Mouse (Mus musculus) mammary gland, adult 2 months (tissue): Measurements from ENCODE around the gene Mt1. TPM values are rescaled to one million over a fixed set of nuclear protein-coding genes. Genes with fewer than 3 reads are reported as not detected.

Experiments used
- polyA plus RNA-seq: library from polyadenylated mRNA; depleted of rRNA; stranded (reverse); fragments of >200 nt; gene quantifications from 2 replicates; pipeline ENCODE4 v1.2.3, GENCODE M21; 2012; ENCODE audit warnings: low replicate concordance; rRNA removed

The Mt1 gene
- polyA plus RNA-seq = 682 and 757 TPM in 2 replicates

DNA sequence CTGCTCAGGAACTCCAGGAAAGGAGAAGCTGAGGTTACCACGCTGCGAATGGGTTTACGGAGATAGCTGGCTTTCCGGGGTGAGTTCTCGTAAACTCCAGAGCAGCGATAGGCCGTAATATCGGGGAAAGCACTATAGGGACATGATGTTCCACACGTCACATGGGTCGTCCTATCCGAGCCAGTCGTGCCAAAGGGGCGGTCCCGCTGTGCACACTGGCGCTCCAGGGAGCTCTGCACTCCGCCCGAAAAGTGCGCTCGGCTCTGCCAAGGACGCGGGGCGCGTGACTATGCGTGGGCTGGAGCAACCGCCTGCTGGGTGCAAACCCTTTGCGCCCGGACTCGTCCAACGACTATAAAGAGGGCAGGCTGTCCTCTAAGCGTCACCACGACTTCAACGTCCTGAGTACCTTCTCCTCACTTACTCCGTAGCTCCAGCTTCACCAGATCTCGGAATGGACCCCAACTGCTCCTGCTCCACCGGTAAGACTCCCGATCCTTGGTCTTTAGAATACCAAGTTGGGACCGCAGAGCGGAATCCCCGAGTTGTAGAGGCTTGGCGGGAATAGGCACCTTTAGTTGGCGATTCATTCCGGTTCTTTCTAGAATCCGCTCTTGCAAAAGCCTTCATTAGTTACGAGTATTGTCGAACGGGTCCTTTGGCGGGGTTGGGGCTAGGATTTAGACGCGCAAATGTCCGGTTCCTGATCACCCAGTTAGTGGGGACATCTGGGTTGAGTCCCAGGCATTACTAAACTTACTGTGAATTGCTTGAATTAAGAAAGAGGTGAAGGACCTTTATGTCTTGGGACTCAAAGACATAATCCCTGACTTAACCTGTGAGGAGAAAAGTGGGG is at the start of gene Mt1:
Gene Mt1, plus strand, starts transcription at position 226 of the 856 bp plus-strand sequence.

DNA sequence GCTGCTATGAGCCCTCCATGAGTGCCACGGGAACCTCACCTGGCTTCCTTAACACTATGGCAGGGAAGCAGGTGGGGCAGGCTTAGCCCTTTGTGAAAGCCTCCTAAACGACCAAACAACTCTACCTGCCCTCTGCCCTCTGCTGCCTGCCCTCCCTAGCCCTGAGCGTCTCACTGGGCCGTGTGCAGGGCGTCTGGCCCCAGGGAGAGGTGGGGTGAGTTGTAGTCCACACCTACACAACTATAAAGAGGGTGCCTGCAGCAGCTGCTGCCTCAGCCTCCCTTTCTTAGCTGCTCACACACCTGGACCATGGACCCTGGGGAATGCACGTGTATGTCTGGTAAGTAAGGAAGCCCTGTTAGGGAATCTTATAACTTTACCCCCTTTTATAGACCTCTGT is 41.9 kb upstream of the Mt1 start, which contains the start of gene Mt4:
Gene Mt4, plus strand, starts transcription at position 265 of the 400 bp plus-strand sequence.

DNA sequence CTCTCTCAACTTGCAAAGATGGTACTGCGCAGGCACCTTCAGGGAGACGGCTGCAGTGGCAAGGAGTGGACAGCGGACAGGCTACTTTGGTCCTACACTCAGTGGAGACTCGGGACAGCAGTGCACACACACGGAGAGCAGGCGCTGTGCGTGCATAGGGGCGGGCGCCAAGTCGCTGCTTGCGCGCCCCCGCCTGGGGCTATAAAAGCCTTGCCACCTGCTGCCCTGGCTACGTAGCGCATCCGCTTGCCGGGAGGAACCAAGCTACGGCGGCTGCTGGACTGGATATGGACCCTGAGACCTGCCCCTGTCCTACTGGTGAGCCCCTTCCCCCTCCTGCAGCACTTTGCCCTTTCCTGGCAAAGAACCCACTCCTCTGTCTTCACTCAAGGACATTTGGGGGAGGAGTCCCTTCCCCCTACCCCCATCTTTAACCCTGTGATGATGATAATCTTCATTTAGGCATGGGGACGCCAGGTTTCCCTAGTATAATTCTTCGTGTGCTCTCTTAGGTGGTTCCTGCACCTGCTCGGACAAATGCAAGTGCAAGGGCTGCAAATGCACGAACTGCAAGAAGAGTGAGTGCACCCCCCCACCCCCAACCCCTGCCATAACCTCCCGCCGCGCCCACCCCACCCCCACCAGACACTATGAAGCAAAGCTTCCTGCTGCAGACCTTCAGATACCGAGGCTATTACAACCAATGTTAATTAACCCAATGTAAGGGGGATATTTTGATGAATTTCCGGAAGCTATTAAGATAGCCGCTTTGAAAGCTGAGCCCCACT is 26.2 kb upstream of the Mt1 start, which contains the start of gene Mt3:
Gene Mt3, plus strand, starts transcription at position 95 of the 788 bp plus-strand sequence.

DNA sequence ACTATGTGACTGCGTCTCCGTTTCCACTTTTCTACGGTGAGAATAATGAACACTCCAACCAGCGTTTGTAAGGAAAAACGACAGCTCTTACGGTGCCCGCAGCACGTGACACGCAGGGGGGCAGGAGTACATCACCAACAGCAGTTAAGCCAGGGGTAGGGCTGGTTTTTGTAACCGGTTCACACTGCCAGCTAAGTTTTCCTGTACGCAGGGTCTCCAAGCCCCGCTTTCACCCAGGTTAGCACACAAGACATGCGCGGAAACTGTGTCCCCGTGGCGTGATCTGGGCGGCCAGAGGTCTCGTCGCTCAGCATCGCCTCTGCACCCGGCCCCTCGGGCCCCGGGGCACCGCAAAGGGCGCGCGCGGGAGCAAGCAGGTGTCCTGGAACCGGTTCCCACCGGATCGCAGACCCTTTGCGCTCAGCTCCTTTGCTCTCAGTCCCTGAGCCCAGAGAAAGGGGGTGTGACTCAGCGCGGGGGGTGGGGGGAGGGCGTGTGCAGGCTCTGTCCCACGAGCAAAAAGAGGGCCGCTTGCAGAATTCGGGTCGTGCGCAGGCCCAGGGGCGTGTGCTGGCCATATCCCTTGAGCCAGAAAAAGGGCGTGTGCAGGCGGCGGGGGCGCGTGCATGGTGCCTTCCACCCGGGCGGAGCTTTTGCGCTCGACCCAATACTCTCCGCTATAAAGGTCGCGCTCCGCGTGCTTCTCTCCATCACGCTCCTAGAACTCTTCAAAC is 6.6 kb upstream of the Mt1 start, which contains the start of gene Mt2:
Gene Mt2, plus strand, starts transcription at position 590 of the 734 bp plus-strand sequence.

DNA sequence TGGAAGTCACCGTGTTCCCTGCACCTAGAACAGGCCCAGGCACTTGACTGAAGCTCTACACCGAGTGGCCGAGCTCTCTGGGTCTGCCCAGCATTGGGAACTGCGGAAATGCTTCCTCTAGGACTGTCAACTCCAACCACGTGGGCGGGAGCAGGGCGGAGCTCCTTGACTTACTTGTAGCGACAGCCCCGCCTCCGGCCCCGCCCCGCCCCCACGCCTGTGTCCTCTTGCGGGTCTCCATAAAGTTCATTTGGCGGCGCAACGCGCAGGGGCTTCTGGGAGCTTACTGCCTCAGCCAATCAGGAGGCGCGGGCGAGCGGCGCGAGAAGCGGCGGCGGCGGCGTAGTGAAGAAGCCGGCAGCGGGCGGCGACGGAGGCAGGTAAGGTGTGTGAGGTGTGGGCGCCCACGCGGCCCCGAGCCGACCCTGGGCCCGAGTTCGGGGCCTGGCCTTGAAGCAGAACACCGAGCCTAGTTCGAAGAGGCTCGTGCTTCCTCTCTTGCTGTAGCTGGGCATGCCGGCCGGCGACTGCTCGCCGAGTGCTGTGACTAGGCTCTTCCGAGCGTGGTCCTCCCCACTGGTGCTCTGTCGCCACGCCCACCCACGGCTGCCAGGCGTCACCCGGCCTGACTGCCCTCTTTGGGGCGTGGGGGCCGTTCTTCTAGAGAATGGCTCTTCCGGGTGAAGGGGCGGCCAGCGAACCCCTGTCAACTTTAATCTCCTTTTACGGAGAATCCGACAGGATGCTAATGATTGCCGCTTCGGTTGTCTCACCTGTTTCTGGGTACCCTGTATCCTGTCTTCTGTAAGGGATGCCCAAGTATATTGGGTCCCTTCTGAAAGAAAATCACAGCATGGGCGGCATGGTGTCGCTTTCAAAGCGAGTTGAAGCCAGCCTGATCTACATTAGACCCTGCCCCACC is 35.6 kb downstream of the Mt1 start, which contains the start of gene Nup93:
Gene Nup93, plus strand, starts transcription at position 313 of the 922 bp plus-strand sequence.

Other genes starting within 250 kb of the Mt1 start
- gene Amfr, start 166.2 kb upstream of the Mt1 start, polyA plus RNA-seq = 115 and 141 TPM in 2 replicates
- 15.0 and 71.3 TPM in 2 replicates for gene Nudt21, start 142.1 kb upstream of the Mt1 start, polyA plus RNA-seq
- gene Ogfod1, start 141.9 kb upstream of the Mt1 start, polyA plus RNA-seq = 4.9 and 11.1 TPM in 2 replicates
- 14.3 and 20.1 TPM in 2 replicates for gene Bbs2, start 80.2 kb upstream of the Mt1 start, polyA plus RNA-seq
- gene Mt4, start 41.9 kb upstream of the Mt1 start, polyA plus RNA-seq = 0.76 and 7.8 TPM in 2 replicates
- 0.81 and 1.4 TPM in 2 replicates for gene Mt3, start 26.5 kb upstream of the Mt1 start, polyA plus RNA-seq
- 25.6 and 29.5 TPM in 2 replicates for gene Mt2, start 6.4 kb upstream of the Mt1 start, polyA plus RNA-seq
- 11.8 and 16.8 TPM in 2 replicates for gene Nup93, start 35.5 kb downstream of the Mt1 start, polyA plus RNA-seq
- 0.27 and 0.44 TPM in 2 replicates for gene Slc12a3, start 150.1 kb downstream of the Mt1 start, polyA plus RNA-seq
- gene Herpud1, start 207.4 kb downstream of the Mt1 start, polyA plus RNA-seq = 187 and 260 TPM in 2 replicates